Mouse (Mus musculus): Measurements from ENCODE around the gene Gm5155. TPM values are rescaled to one million over a fixed set of nuclear protein-coding genes. Genes with fewer than 3 reads are reported as not detected.
"Not testable (repeated sequence)": the region's sequence is repeated elsewhere in the genome, so short reads cannot be mapped to it uniquely, and the experiment has no call there.

The Gm5155 gene
- not detected in 2 replicates for polyA plus RNA-seq (2015; fragmentation: Nextera tagmentation; extraction: Ambion mirVana)

- H3K27ac ChIP-seq (ENCODE audit: low read length), result no peak within 1 kb of the TSS
- H3K9ac ChIP-seq (ENCODE audit: low read depth, low read length), result no peak within 1 kb of the TSS
- no peak within 1 kb of the TSS for H3K4me3 ChIP-seq (ENCODE audit: low read depth, low read length)
- no peaks in the 10 kb centered on the region for H3K27me3 ChIP-seq (ENCODE audit: control insufficient read depth, insufficient read depth, low read depth, low read length)
- 53% methylated on average over 1 of the region's 1 CpGs for WGBS (ENCODE audit: insufficient replicate concordance)
- H3K9me3 ChIP-seq (replicated peaks; ENCODE audit: control insufficient read depth, low read length), result no peaks in the 10 kb centered on the region
- no peaks in the 10 kb centered on the region for H3K36me3 ChIP-seq (ENCODE audit: control insufficient read depth, insufficient read depth)
- H3K4me1 ChIP-seq (ENCODE audit: control insufficient read depth, low read depth, low read length), result no peaks in the 10 kb centered on the region
- ATAC-seq (ENCODE audit: low read depth), result no peak
- no peak within 1 kb of the TSS for H3K4me2 ChIP-seq (ENCODE audit: low read depth, low read length)
Measured at GRCm38 (mm10) chr7:17871467-17871866, at the start of gene Gm5155. Gene Gm5155 (plus strand): TSS chr7:17871767.

- no peak overlapping the region for H3K27ac ChIP-seq (ENCODE audit: low read length)
- 84% methylated on average over 1 of the region's 1 CpGs for WGBS (ENCODE audit: insufficient replicate concordance)
- H3K4me1 ChIP-seq (ENCODE audit: control insufficient read depth, low read depth, low read length), result no peaks in the 10 kb centered on the region
- no peak overlapping the region for H3K4me3 ChIP-seq (ENCODE audit: low read depth, low read length)
- H3K4me2 ChIP-seq (ENCODE audit: low read depth, low read length), result no peak overlapping the region
- no peaks in the 10 kb centered on the region for H3K36me3 ChIP-seq (ENCODE audit: control insufficient read depth, insufficient read depth)
- no peak for ATAC-seq (ENCODE audit: low read depth)
- no peaks in the 10 kb centered on the region for H3K27me3 ChIP-seq (ENCODE audit: control insufficient read depth, insufficient read depth, low read depth, low read length)
- no peak overlapping the region for H3K9ac ChIP-seq (ENCODE audit: low read depth, low read length)
- no peaks in the 10 kb centered on the region for H3K9me3 ChIP-seq (replicated peaks; ENCODE audit: control insufficient read depth, low read length)
Measured at GRCm38 (mm10) chr7:17870776-17871175, 791 bp upstream of the Gm5155 start.

GRCm38 (mm10) chr7:17895341-17895740, 23.8 kb downstream of the Gm5155 start:
- H3K4me2 ChIP-seq (ENCODE audit: low read depth, low read length); ATAC-seq (ENCODE audit: low read depth); H3K9me3 ChIP-seq (replicated peaks; ENCODE audit: control insufficient read depth, low read length); H3K9ac ChIP-seq (ENCODE audit: low read depth, low read length); H3K27ac ChIP-seq (ENCODE audit: low read length); H3K36me3 ChIP-seq (ENCODE audit: control insufficient read depth, insufficient read depth); H3K27me3 ChIP-seq (ENCODE audit: control insufficient read depth, insufficient read depth, low read depth, low read length); H3K4me1 ChIP-seq (ENCODE audit: control insufficient read depth, low read depth, low read length); H3K4me3 ChIP-seq (ENCODE audit: low read depth, low read length): not testable (repeated sequence)
- WGBS (ENCODE audit: insufficient replicate concordance), result 48% methylated on average over 1 of the region's 1 CpGs

DNA sequence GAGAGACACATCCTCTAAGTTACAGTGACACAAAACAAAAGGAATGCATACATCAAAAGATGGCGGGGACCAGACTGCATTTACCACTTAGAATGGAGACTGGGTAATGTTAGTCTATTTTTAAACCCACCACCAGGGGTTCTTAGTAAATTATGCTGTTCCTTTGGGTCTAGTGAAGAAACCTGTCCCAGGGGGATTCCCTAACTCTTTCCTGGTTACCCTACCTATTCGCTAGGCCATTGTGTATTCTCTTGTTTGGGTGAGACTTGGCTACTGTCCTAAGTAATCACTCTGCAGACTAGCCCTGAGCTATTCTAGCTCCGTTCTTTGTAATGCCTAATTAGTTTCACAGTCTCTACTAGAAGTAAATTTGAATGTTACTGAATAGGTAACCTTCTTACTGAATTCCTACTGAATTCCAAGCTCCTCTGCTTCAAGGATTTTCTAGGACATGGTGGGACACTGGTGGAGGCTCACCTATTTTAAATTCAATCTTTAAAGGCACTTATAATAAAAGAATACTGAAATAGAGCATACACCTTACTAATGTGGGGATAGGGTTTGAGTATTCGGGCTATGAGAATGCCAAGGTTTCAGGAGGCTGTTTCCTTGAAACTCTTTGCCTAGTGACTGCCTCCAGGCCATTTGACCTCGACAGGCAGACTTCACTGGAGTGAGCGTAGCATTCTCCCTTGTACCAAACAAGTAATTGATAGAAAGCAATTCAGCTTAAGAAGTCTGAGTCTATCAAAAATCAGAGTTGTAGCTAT, 31.8 kb downstream of the Gm5155 start:
- ATAC-seq (ENCODE audit: low read depth), result no peak
- Histone ChIP-seq H3K4me2 (ENCODE audit: low read depth, low read length) (no peak overlapping the region), H3K4me1 (ENCODE audit: control insufficient read depth, low read depth, low read length) (no peaks in the 10 kb centered on the region), H3K9ac (ENCODE audit: low read depth, low read length) (no peak overlapping the region), H3K9me3 (replicated peaks; ENCODE audit: control insufficient read depth, low read length) (no peaks in the 10 kb centered on the region), H3K27ac (ENCODE audit: low read length) (no peak overlapping the region), H3K4me3 (ENCODE audit: low read depth, low read length) (no peak overlapping the region), H3K36me3 (ENCODE audit: control insufficient read depth, insufficient read depth) (no peaks in the 10 kb centered on the region), H3K27me3 (ENCODE audit: control insufficient read depth, insufficient read depth, low read depth, low read length) (no peaks in the 10 kb centered on the region)
- WGBS (ENCODE audit: insufficient replicate concordance), result 47% methylated on average over 6 of the region's 6 CpGs

Other genes starting within 250 kb of the Gm5155 start
- not detected in 2 replicates for gene Ceacam5, start 158.5 kb upstream of the Gm5155 start, polyA plus RNA-seq (2015; fragmentation: Nextera tagmentation; extraction: Ambion mirVana)
- not detected in 2 replicates for gene Ceacam14, start 59.1 kb upstream of the Gm5155 start, polyA plus RNA-seq (2015; fragmentation: Nextera tagmentation; extraction: Ambion mirVana)
- not detected in 2 replicates for gene Ceacam11, start 100.4 kb downstream of the Gm5155 start, polyA plus RNA-seq (2015; fragmentation: Nextera tagmentation; extraction: Ambion mirVana)
- not detected in 2 replicates for gene Ceacam13, start 138.1 kb downstream of the Gm5155 start, polyA plus RNA-seq (2015; fragmentation: Nextera tagmentation; extraction: Ambion mirVana)
- not detected in 2 replicates for gene Ceacam12, start 194.2 kb downstream of the Gm5155 start, polyA plus RNA-seq (2015; fragmentation: Nextera tagmentation; extraction: Ambion mirVana)